Mouse (Mus musculus) heart, postnatal 0 days (tissue): ENCODE measurements at regions not wholly inside any gene's neighbourhood (a gene's known extent, or its start where the extent isn't known, plus 50 kb on each side); places are given as distances from the start of the nearest gene placed in this dataset.

Experiments used
- ATAC-seq: fragments of 200-750 bp; cut with Nextera tagmentation; 2 replicates; pipeline ENCODE4 v1.8.0; 2017; ENCODE audit warnings: low read depth, moderate number of reproducible peaks, moderate library complexity; ENCODE audit not compliant: insufficient read depth
- DNase-seq: peaks from one replicate; pipeline ENCODE4 v3.0.0-alpha.2; 2016; ENCODE audit warnings: low spot score
- H3K27ac ChIP-seq: fragments of 300-500 bp; sonication (generic); 2 replicates; pipeline ENCODE4 v1.5.1; 2014; ENCODE audit warnings: low read depth, mild to moderate bottlenecking
- H3K27me3 ChIP-seq: fragments of 300-500 bp; sonication (generic); 2 replicates; pipeline ENCODE4 v1.6.1; 2014; ENCODE audit warnings: low read length, mixed read lengths; ENCODE audit not compliant: control insufficient read depth, insufficient read depth
- H3K36me3 ChIP-seq: fragments of 300-500 bp; sonication (generic); replicated peaks from 2 replicates; pipeline ENCODE4 v1.6.1; 2014; ENCODE audit warnings: low read length, mixed read lengths; ENCODE audit not compliant: control insufficient read depth, insufficient read depth
- H3K4me1 ChIP-seq: fragments of 300-500 bp; sonication (generic); 2 replicates; pipeline ENCODE4 v1.6.1; 2014; ENCODE audit warnings: antibody characterized with exemption; ENCODE audit not compliant: control insufficient read depth, insufficient read depth
- H3K4me2 ChIP-seq: fragments of 300-500 bp; sonication (generic); 2 replicates; pipeline ENCODE4 v1.6.1; 2014; ENCODE audit warnings: low read depth, mild to moderate bottlenecking, low read length, moderate library complexity
- H3K4me3 ChIP-seq: fragments of 300-500 bp; sonication (generic); 2 replicates; pipeline ENCODE4 v1.5.1; 2014; ENCODE audit warnings: low read depth, low read length
- H3K9ac ChIP-seq: fragments of 300-500 bp; sonication (generic); replicated peaks from 2 replicates; pipeline ENCODE4 v1.6.1; 2014; ENCODE audit warnings: low read depth, low read length, mixed read lengths
- H3K9me3 ChIP-seq: fragments of 300-500 bp; sonication (generic); replicated peaks from 2 replicates; pipeline ENCODE4 v1.6.1; 2016; ENCODE audit warnings: low read length; ENCODE audit not compliant: control insufficient read depth
- CTCF ChIP-seq: IDR thresholded peaks from 2 replicates; pipeline ENCODE4 v1.5.1; 2016; ENCODE audit warnings: antibody characterized with exemption, control low read depth, low read depth
- EP300 ChIP-seq: IDR thresholded peaks from 2 replicates; pipeline ENCODE4 v1.6.1; 2016; ENCODE audit warnings: antibody characterized with exemption, low read depth
- WGBS: fragments of 180-500 bp; shearing (Covaris S2); extraction: QIAGEN DNeasy Blood & Tissue Kit; methylation state at CpG from one replicate; pipeline ENCODE4 v1.1.7; 2014; 5-methylcytosine and 5-hydroxymethylcytosine counted together

DNA sequence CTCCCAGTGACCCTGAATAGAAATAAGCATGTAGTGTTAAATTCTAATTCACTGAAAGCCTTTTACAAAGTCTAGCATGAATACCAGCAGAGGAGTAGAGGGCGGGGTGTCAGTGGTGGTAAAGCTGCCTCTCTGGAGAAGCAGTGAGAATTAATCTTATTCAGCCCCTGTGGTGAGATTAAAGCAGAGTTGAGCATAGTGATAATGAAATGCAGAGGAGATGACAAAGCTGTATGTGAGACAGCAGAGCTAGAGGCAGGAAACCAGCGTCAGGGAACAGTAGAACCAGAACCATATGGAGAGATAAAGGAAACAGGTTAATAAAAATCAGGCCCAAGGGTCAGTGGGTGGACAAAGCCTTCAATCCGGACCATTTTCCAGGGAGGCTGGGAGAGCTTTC lies 1827.2 kb downstream of the Poteg start:
- Histone ChIP-seq H3K4me1 (no peaks in the 10 kb centered on the region), H3K4me2 (no peak overlapping the region), H3K4me3 (no peak overlapping the region), H3K27me3 (no peaks in the 10 kb centered on the region), H3K27ac (no peak overlapping the region), H3K9me3 (no peaks in the 10 kb centered on the region), H3K36me3 (no peaks in the 10 kb centered on the region), H3K9ac (no peak overlapping the region)
- TF ChIP-seq CTCF (no peak), EP300 (no peak)
- whole genome bisulfite sequencing = 21% methylated on average over 3 of the region's 3 CpGs
- ATAC-seq (no peak), DNase-seq (no peak)

DNA sequence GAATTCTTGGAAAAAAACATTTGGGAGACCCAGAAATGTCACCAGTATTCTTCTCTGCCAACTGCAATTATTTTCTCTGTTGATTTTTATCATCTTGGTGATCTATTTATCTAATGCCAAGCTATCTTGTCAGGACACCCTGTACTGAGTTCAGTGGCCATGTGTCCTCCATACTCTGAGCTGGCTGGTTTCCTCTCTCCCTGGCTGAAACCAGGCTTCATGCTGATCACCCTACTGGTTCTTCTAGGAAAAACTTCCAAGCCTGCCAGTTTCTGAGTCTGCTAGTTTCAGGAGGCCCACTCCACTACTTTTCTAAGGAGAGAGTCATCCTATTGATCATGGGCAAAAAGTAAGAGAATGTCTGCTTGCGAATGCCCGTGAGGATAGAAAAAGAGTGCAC lies 1831.2 kb downstream of the Poteg start:
- no peak for DNase-seq
- no peak overlapping the region for H3K4me3 ChIP-seq
- no peak for ATAC-seq
- no peaks in the 10 kb centered on the region for H3K9me3 ChIP-seq
- no peak overlapping the region for H3K27ac ChIP-seq
- H3K4me2 ChIP-seq = no peak overlapping the region
- H3K9ac ChIP-seq = no peak overlapping the region
- H3K36me3 ChIP-seq = no peaks in the 10 kb centered on the region
- H3K27me3 ChIP-seq = no peaks in the 10 kb centered on the region
- TF ChIP-seq CTCF (no peak), EP300 (no peak)
- WGBS = 80% methylated on average over 2 of the region's 2 CpGs
- H3K4me1 ChIP-seq = no peaks in the 10 kb centered on the region

DNA sequence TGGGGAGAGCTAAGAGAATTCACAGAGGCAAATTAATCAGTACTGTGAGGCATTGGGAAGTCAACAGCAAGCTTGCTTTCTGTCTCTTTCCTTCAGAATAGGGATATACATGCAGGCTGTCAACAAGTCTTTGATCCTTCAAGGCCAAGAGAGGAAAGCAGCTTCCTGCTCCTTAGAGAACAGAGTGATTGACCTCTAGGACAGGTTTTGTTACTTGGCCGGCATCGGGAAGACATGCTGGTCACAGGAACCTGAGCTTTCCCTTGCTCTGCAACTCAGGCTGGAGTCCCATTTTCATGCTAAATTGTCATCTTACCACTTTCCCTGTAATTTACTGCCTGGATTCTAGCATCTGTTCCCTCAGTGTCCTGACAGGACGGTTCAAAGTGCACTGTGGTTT lies 1831.8 kb downstream of the Poteg start:
- Histone ChIP-seq H3K27me3 (no peaks in the 10 kb centered on the region), H3K36me3 (no peaks in the 10 kb centered on the region), H3K9ac (no peak overlapping the region), H3K4me2 (no peak overlapping the region), H3K27ac (no peak overlapping the region), H3K4me3 (no peak overlapping the region), H3K9me3 (no peaks in the 10 kb centered on the region), H3K4me1 (no peaks in the 10 kb centered on the region)
- TF ChIP-seq CTCF = no peak
- no peak for TF ChIP-seq EP300
- WGBS = 47% methylated on average over 3 of the region's 3 CpGs
- DNase-seq (no peak), ATAC-seq (no peak)

DNA sequence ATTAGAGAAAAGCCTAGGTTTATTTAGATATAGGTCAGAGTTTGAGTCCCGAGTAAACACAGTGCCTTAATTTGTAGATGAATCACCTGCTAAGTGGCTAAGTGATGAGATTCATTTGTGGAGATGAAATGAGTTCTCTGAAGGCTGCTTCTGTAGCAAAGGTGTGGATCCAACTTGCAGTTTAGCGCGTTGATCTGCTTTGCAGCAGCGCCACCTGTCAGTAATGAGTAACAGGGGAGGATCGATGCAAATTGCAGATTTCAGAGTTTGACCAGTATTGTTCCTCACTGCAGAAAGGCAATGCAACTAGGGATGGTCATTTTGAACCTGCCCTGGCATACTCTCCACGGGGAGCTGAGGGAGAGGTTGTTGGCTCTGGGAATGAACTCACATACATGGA lies 1842.9 kb downstream of the Poteg start:
- H3K36me3 ChIP-seq = no peaks in the 10 kb centered on the region
- no peaks in the 10 kb centered on the region for H3K4me1 ChIP-seq
- no peaks in the 10 kb centered on the region for H3K9me3 ChIP-seq
- no peak overlapping the region for H3K4me3 ChIP-seq
- no peaks in the 10 kb centered on the region for H3K27me3 ChIP-seq
- ATAC-seq = no peak
- 5% methylated on average over 6 of the region's 6 CpGs for WGBS
- peak; percentile 9 for DNase-seq
- no peak overlapping the region for H3K27ac ChIP-seq
- H3K4me2 ChIP-seq = no peak overlapping the region
- no peak overlapping the region for H3K9ac ChIP-seq
- TF ChIP-seq EP300 = no peak
- TF ChIP-seq CTCF = peak; percentile 59
